Mouse (Mus musculus): ENCODE data around the gene 2310030G06Rik.

- TF ChIP-seq EP300 (IDR thresholded peaks at IDR 0.05; ENCODE audit: low read depth) (no peak), CTCF (IDR thresholded peaks at IDR 0.05; ENCODE audit: low read depth) (no peak)
Measured at GRCm38 (mm10) chr9:50722451-50722911, 23.9 kb downstream of the 2310030G06Rik start.

Measured in liver, embryonic 14.5 days (tissue).